Mouse (Mus musculus) midbrain, embryonic 11.5 days (tissue): ENCODE results near the gene Nrde2. TPM values are rescaled to one million over a fixed set of nuclear protein-coding genes. Genes with fewer than 3 reads are reported as not detected.

ENCODE experiments used
- ATAC-seq: fragments of 200-750 bp; cut with Nextera tagmentation; 2 replicates; pipeline ENCODE4 v1.8.0; 2017; ENCODE audit warnings: moderate TSS enrichment, moderate library complexity; ENCODE audit not compliant: low FRiP score
- DNase-seq: peaks from one replicate; pipeline ENCODE4 v3.0.0; 2015; ENCODE audit warnings: low spot score; ENCODE audit errors: missing footprints
- H3K27ac ChIP-seq: fragments of 300-500 bp; sonication (generic); 2 replicates; pipeline ENCODE4 v1.5.1; 2014; ENCODE audit warnings: low read depth, low read length
- H3K27me3 ChIP-seq: fragments of 300-500 bp; sonication (generic); 2 replicates; pipeline ENCODE4 v1.6.1; 2014; ENCODE audit warnings: mild to moderate bottlenecking, low read length, moderate library complexity, mixed read lengths; ENCODE audit not compliant: control insufficient read depth, insufficient read depth
- H3K36me3 ChIP-seq: fragments of 300-500 bp; sonication (generic); 2 replicates; pipeline ENCODE4 v1.6.1; 2014; ENCODE audit warnings: mild to moderate bottlenecking, low read length, moderate library complexity, mixed read lengths; ENCODE audit not compliant: control insufficient read depth, insufficient read depth
- H3K4me1 ChIP-seq: fragments of 300-500 bp; sonication (generic); 2 replicates; pipeline ENCODE4 v1.6.1; 2014; ENCODE audit warnings: low read length; ENCODE audit not compliant: control insufficient read depth, insufficient read depth
- H3K4me2 ChIP-seq: fragments of 300-500 bp; sonication (generic); 2 replicates; pipeline ENCODE4 v1.6.1; 2014; ENCODE audit warnings: mild to moderate bottlenecking, moderate library complexity
- H3K4me3 ChIP-seq: fragments of 300-500 bp; sonication (generic); 2 replicates; pipeline ENCODE4 v1.5.1; 2014; ENCODE audit warnings: low read depth, low read length
- H3K9ac ChIP-seq: fragments of 300-500 bp; sonication (generic); 2 replicates; pipeline ENCODE4 v1.6.1; 2014; ENCODE audit warnings: low read length
- H3K9me3 ChIP-seq: fragments of 300-500 bp; sonication (generic); 2 replicates; pipeline ENCODE4 v1.6.1; 2016; ENCODE audit warnings: low read length; ENCODE audit not compliant: control insufficient read depth
- WGBS: fragments of 180-500 bp; shearing (Covaris S2); extraction: QIAGEN DNeasy Blood & Tissue Kit; methylation state at CpG from one replicate; pipeline ENCODE4 v1.1.7; 2014; 5-methylcytosine and 5-hydroxymethylcytosine counted together
- polyA plus RNA-seq: library from polyadenylated mRNA; unstranded; fragments of >200 nt; fragmentation: Nextera tagmentation; extraction: Ambion mirVana; gene quantifications from 2 replicates; pipeline ENCODE4 v1.2.1, GENCODE M21; 2014

Gene Nrde2
- polyA plus RNA-seq, result 11.6 and 13.5 TPM in 2 replicates

GRCm38 (mm10) chr12:100159261-100159975 lies at the start of gene Nrde2:
Gene Nrde2 (minus strand): TSS chr12:100159653.
- Histone ChIP-seq H3K4me2 (peak within 1 kb of the TSS; percentile 66), H3K9me3 (no peaks in the 10 kb centered on the region), H3K9ac (peak within 1 kb of the TSS; percentile 75), H3K27me3 (no peaks in the 10 kb centered on the region), H3K27ac (peak within 1 kb of the TSS; percentile 8; the same call in 1 of the 2 replicates), H3K4me1 (peaks cover 5% of the 10 kb centered on the region), H3K36me3 (no peaks in the 10 kb centered on the region), H3K4me3 (peak within 1 kb of the TSS; percentile 45)
- DNase-seq (peak; percentile 99), ATAC-seq (peak; percentile 99)
- under 1% methylated on average over 26 of the region's 26 CpGs for WGBS

DNA sequence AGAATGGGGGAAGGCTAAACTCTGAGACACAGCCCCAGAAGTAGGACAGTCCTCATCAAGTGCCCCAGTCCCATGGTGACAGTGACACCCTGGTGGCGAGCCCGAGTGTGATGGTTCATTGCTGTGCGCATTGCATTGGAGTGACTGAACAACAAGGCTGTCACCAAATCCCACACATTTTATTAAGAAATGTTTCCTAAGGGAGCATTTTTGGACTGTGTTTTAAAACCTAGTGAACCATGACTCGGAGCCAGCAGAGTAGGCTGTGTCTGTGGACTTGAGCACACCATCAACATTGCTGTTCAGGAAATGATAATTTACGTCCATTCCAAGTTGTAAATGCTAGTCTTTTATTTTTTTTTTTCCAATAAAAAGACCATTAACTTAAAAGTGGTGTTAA lies 47.5 kb upstream of the Nrde2 start:
- H3K27ac ChIP-seq, result no peak overlapping the region
- no peaks in the 10 kb centered on the region for H3K9me3 ChIP-seq
- no peak overlapping the region for H3K4me3 ChIP-seq
- no peak for DNase-seq
- no peaks in the 10 kb centered on the region for H3K27me3 ChIP-seq
- WGBS, result 91% methylated on average over 5 of the region's 5 CpGs
- peaks cover 4% of the 10 kb centered on the region; the same call in 1 of the 2 replicates for H3K4me1 ChIP-seq
- ATAC-seq, result no peak
- H3K4me2 ChIP-seq, result no peak overlapping the region
- H3K9ac ChIP-seq, result no peak overlapping the region
- peaks cover 28% of the 10 kb centered on the region; the same call in 1 of the 2 replicates for H3K36me3 ChIP-seq

DNA sequence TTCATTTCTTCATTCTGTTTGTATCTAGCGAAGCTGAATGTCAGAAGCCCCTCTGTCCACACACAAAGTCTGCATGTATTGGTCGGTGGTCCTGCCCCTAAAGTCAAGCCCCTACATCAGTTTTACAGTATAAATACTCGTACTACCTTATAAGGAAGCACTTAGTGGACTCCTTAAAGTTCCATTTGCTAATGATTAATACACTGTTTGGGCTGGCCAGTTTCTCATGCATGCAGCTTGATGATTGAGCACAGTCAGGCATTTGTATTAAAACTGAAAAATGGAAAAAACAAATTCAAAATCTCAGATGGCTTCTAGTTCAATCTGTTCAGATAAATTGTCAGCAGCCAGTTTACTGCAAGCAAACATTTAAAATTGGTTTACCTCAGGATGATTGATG lies 47.1 kb upstream of the Nrde2 start:
- WGBS, result 93% methylated on average over 3 of the region's 3 CpGs

DNA sequence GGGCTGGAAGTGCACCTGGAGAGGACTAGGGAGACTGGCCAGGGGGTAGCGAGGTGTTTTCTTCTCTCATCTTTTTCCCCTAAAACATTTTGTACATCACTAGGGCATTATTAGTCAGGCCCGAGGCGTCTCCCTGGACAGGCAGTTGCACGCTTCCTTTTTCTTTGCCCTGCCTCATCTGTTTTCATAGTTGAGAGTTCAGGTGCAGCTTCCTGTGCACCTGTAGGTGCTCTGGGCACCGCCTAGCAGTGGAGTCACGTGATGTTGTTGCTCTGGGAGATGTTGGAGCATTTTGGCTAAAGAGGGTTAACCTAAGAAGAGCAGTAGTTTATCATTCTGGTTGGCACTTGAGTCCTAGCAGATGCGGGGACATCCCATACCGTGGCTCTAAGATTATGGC lies 45.7 kb upstream of the Nrde2 start:
- no peaks in the 10 kb centered on the region for H3K9me3 ChIP-seq
- H3K4me2 ChIP-seq, result no peak overlapping the region
- H3K4me3 ChIP-seq, result no peak overlapping the region
- peaks cover 10% of the 10 kb centered on the region for H3K4me1 ChIP-seq
- peaks cover 28% of the 10 kb centered on the region; the same call in 1 of the 2 replicates for H3K36me3 ChIP-seq
- DNase-seq, result no peak
- H3K27me3 ChIP-seq, result no peaks in the 10 kb centered on the region
- WGBS, result 93% methylated on average over 8 of the region's 8 CpGs
- no peak overlapping the region for H3K9ac ChIP-seq
- no peak overlapping the region for H3K27ac ChIP-seq
- ATAC-seq, result no peak

More for the DNA sequence above, 47.1 kb upstream of the Nrde2 start:
- Histone ChIP-seq H3K4me1 (peaks cover 4% of the 10 kb centered on the region; the same call in 1 of the 2 replicates), H3K9me3 (no peaks in the 10 kb centered on the region), H3K4me2 (no peak overlapping the region), H3K36me3 (peaks cover 28% of the 10 kb centered on the region; the same call in 1 of the 2 replicates), H3K4me3 (no peak overlapping the region), H3K9ac (no peak overlapping the region), H3K27ac (no peak overlapping the region), H3K27me3 (no peaks in the 10 kb centered on the region)
- no peak for DNase-seq
- ATAC-seq, result no peak

DNA sequence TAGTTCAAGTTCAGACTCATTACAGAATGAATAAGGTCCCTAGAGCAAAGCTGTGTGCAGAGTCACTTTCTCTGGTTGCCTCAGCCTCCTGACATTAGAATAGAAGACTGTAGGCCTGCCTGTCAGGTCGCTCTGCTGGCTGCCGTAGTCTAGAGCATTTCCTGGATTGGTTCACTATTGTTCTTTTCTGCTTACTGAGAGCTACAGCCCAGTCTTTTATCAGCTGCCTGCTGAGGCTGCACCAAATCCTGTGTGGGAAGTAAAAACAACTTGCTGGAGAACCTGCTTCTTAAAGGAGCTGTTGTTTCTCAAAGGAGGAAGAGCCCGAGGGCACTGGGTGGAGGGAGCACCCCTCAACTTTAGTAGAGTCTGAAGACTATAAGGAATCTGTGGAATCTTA lies 44.3 kb upstream of the Nrde2 start:
- ATAC-seq (no peak), DNase-seq (no peak)
- no peaks in the 10 kb centered on the region for H3K9me3 ChIP-seq
- H3K4me2 ChIP-seq, result no peak overlapping the region
- no peaks in the 10 kb centered on the region for H3K27me3 ChIP-seq
- H3K36me3 ChIP-seq, result peaks cover 21% of the 10 kb centered on the region; the same call in 1 of the 2 replicates
- WGBS, result 75% methylated on average over 3 of the region's 3 CpGs
- no peak overlapping the region for H3K4me3 ChIP-seq
- H3K4me1 ChIP-seq, result peaks cover 10% of the 10 kb centered on the region
- H3K27ac ChIP-seq, result no peak overlapping the region
- no peak overlapping the region for H3K9ac ChIP-seq

GRCm38 (mm10) chr12:100201838-100202237 lies 42.4 kb upstream of the Nrde2 start:
- Histone ChIP-seq H3K9me3 (no peaks in the 10 kb centered on the region), H3K4me2 (peak overlapping the region; percentile 93), H3K27me3 (no peaks in the 10 kb centered on the region), H3K9ac (no peak overlapping the region; the same call in 1 of the 2 replicates), H3K27ac (no peak overlapping the region), H3K36me3 (peaks cover 18% of the 10 kb centered on the region; the same call in 1 of the 2 replicates), H3K4me3 (peak overlapping the region; percentile 99), H3K4me1 (peaks cover 10% of the 10 kb centered on the region)
- ATAC-seq (peak; percentile 51), DNase-seq (peak; percentile 100)
- 2% methylated on average over 13 of the region's 13 CpGs for WGBS

- ATAC-seq (no peak), DNase-seq (no peak)
- 59% methylated on average over 4 of the region's 4 CpGs for WGBS
- peak overlapping the region; percentile 95; the same call in 1 of the 2 replicates for H3K9ac ChIP-seq
- H3K4me3 ChIP-seq, result peak overlapping the region; percentile 99
- peaks cover 10% of the 10 kb centered on the region for H3K4me1 ChIP-seq
- H3K36me3 ChIP-seq, result peaks cover 18% of the 10 kb centered on the region; the same call in 1 of the 2 replicates
- H3K27me3 ChIP-seq, result no peaks in the 10 kb centered on the region
- no peaks in the 10 kb centered on the region for H3K9me3 ChIP-seq
- peak overlapping the region; percentile 93 for H3K4me2 ChIP-seq
- H3K27ac ChIP-seq, result no peak overlapping the region
Observed at GRCm38 (mm10) chr12:100201363-100201711, 41.9 kb upstream of the Nrde2 start.

DNA sequence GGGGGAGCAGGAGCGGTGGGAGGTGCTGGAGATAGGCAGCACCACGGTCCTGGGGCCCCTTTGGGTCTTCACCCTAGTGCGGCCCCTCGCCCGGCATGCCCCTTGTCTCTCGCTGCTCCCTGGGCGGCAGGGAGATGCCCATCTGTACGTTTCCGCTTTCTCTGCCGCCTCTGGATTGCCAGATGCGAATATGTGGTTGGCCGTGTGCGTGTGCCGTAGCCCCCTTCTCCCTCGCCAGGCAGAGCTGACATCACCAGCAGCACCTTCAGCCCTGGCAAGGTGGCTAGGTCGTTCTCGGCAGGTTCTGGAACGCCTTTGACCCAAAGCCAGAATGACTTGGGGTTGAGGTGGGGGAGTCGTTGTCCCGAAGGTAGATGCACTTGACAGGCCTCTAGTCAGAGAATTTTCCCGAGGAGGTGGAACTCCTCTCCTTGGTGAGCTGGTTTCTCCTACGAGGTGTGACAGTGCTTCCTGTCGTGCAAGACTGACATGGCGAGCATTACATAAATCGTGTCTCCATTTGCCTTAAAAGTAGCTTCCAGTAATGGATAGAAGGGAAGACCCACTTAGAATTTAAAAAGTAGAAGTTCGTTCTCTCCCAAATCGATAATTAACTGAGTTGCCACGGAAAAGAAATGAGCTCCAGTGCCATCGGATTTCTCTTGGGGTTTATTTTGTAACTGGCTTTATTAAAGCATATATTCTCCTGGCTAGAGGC lies 41.4 kb upstream of the Nrde2 start:
- Histone ChIP-seq H3K4me3 (peak overlapping the region; percentile 99), H3K4me2 (peak overlapping the region; percentile 93), H3K27ac (peak overlapping the region; percentile 45), H3K4me1 (peaks cover 10% of the 10 kb centered on the region), H3K9ac (peak overlapping the region; percentile 95), H3K27me3 (no peaks in the 10 kb centered on the region), H3K9me3 (no peaks in the 10 kb centered on the region), H3K36me3 (peaks cover 14% of the 10 kb centered on the region; the same call in 1 of the 2 replicates)
- ATAC-seq, result 0 out of 2 replicates have a peak, but pooled peaks have one; percentile 1
- 9% methylated on average over 29 of the region's 29 CpGs for WGBS
- peak; percentile 93 for DNase-seq
